Mouse (Mus musculus): ENCODE data around the gene Sik2.

DNA sequence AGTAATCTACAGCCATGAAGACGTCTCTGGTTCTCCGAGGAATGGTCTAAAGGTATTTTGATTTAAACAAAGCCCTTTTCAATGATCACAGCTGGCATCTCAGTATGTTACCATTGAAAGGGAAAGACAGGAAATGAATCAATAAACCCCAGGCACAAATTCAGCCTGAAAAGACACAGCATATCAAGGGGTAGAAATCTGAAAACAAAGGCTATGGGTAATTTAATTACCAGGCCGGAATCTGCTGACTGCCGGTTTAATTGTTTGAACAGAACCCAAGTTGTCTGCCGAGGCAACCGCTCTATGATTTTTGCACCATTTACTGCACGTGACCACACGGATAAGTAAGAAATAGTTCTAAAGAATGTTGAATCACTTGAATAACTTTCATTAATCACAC, 22.8 kb downstream of the Sik2 start:
- no peak for TF ChIP-seq GATA1 (IDR thresholded peaks at IDR 0.05; ENCODE audit: low read length)
- TF ChIP-seq TAL1 (IDR thresholded peaks at IDR 0.05; ENCODE audit: low read length), result no peak

Measured in erythroblast, embryonic 14.5 days (primary cell).